Mouse (Mus musculus) neural tube, embryonic 11.5 days (tissue): ENCODE measurements at regions not wholly inside any gene's neighbourhood (a gene's known extent, or its start where the extent isn't known, plus 50 kb on each side); places are given as distances from the start of the nearest gene placed in this dataset.

Source experiments
- ATAC-seq: fragments of 200-750 bp; cut with Nextera tagmentation; 2 replicates; pipeline ENCODE4 v1.8.0; 2017; ENCODE audit warnings: moderate number of reproducible peaks, mild to moderate bottlenecking, moderate TSS enrichment, moderate library complexity; ENCODE audit not compliant: insufficient read depth, low FRiP score, low TSS enrichment
- DNase-seq: peaks from one replicate; pipeline ENCODE4 v3.0.0-alpha.2; 2015; ENCODE audit warnings: low spot score
- H3K27ac ChIP-seq: fragments of 300-500 bp; sonication (generic); 2 replicates; pipeline ENCODE4 v1.5.1; 2014; ENCODE audit warnings: low read depth, mild to moderate bottlenecking, low read length
- H3K27me3 ChIP-seq: fragments of 300-500 bp; sonication (generic); 2 replicates; pipeline ENCODE4 v1.6.1; 2014; ENCODE audit warnings: mild to moderate bottlenecking, low read length, mixed read lengths; ENCODE audit not compliant: control insufficient read depth, insufficient read depth
- H3K36me3 ChIP-seq: fragments of 300-500 bp; sonication (generic); 2 replicates; pipeline ENCODE4 v1.6.1; 2014; ENCODE audit warnings: mild to moderate bottlenecking, low read length, moderate library complexity, mixed read lengths; ENCODE audit not compliant: control insufficient read depth, insufficient read depth
- H3K4me1 ChIP-seq: fragments of 300-500 bp; sonication (generic); 2 replicates; pipeline ENCODE4 v1.6.1; 2014; ENCODE audit warnings: low read length, mixed read lengths; ENCODE audit not compliant: control insufficient read depth, insufficient read depth
- H3K4me2 ChIP-seq: fragments of 300-500 bp; sonication (generic); 2 replicates; pipeline ENCODE4 v1.6.1; 2014; ENCODE audit warnings: low read depth, mild to moderate bottlenecking, moderate library complexity
- H3K4me3 ChIP-seq: fragments of 300-500 bp; sonication (generic); 2 replicates; pipeline ENCODE4 v1.5.1; 2014; ENCODE audit warnings: low read depth, low read length
- H3K9ac ChIP-seq: fragments of 300-500 bp; sonication (generic); 2 replicates; pipeline ENCODE4 v1.6.1; 2014; ENCODE audit warnings: mild to moderate bottlenecking, low read length
- H3K9me3 ChIP-seq: fragments of 300-500 bp; sonication (generic); 2 replicates; pipeline ENCODE4 v1.6.1; 2016; ENCODE audit warnings: low read length; ENCODE audit not compliant: control insufficient read depth
- WGBS: fragments of 180-500 bp; shearing (Covaris S2); extraction: QIAGEN DNeasy Blood & Tissue Kit; methylation state at CpG from one replicate; pipeline ENCODE4 v1.1.7; 2014; 5-methylcytosine and 5-hydroxymethylcytosine counted together

DNA sequence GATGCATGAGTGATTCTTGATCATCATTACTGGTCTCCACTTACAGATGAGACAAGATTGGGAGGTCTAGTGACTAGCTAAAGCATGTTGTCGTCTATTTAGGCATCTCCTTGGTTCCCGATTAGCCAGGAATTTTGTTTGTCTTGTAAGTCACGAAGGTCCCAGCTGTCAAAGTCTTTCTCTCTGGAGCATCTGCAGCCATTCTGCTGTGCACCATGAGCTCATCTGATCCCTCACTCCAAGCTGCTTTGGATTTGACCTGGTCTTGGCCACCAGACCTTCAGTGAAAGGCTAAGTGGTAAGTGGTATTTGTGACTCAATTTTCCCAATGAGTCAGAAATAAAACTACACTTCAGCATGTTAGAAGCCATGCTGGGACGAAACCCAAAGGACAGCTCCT, 53.3 kb upstream of the Creb5 start:
- Histone ChIP-seq H3K4me3 (no peak overlapping the region), H3K4me1 (no peaks in the 10 kb centered on the region), H3K4me2 (no peak overlapping the region), H3K27me3 (no peaks in the 10 kb centered on the region), H3K27ac (no peak overlapping the region), H3K9ac (no peak overlapping the region), H3K9me3 (no peaks in the 10 kb centered on the region), H3K36me3 (no peaks in the 10 kb centered on the region)
- WGBS: 70% methylated on average over 4 of the region's 4 CpGs
- DNase-seq (no peak), ATAC-seq (no peak)

- Histone ChIP-seq H3K27ac (no peak overlapping the region), H3K9ac (no peak overlapping the region), H3K27me3 (no peaks in the 10 kb centered on the region), H3K4me2 (no peak overlapping the region), H3K4me3 (no peak overlapping the region), H3K4me1 (no peaks in the 10 kb centered on the region), H3K9me3 (no peaks in the 10 kb centered on the region), H3K36me3 (no peaks in the 10 kb centered on the region)
- DNase-seq (no peak), ATAC-seq (no peak)
- WGBS: 85% methylated on average over 5 of the region's 5 CpGs
Measured at GRCm38 (mm10) chr6:53232616-53233015, 54.5 kb upstream of the Creb5 start.

GRCm38 (mm10) chr6:53229350-53229749, 57.7 kb upstream of the Creb5 start:
- Histone ChIP-seq H3K4me1 (no peaks in the 10 kb centered on the region), H3K27ac (no peak overlapping the region), H3K4me3 (no peak overlapping the region), H3K9me3 (no peaks in the 10 kb centered on the region), H3K36me3 (no peaks in the 10 kb centered on the region), H3K27me3 (no peaks in the 10 kb centered on the region), H3K9ac (no peak overlapping the region), H3K4me2 (no peak overlapping the region)
- DNase-seq: no peak
- no peak for ATAC-seq
- 44% methylated on average over 6 of the region's 6 CpGs for WGBS

DNA sequence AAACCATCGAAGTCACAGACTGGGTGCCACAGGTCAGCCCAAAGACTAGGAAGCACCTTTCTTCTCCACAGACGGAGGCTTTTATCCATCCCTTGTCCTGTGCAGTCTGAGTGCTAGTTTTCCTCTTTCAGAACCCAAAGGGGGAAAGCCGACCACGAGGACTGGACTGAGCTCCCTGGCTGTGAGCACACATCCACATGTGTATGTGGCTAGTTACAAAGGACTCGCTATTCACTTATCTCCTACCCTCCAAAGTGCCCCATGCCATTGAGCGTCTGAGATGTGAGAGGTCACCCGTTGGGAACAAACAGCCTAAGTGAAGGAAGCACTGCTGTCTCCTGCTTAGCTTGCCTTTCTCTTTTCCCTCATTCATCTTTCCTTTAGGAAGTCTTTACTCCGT, 65.0 kb upstream of the Creb5 start:
- Histone ChIP-seq H3K4me3 (no peak overlapping the region), H3K36me3 (no peaks in the 10 kb centered on the region), H3K27ac (no peak overlapping the region), H3K4me2 (no peak overlapping the region), H3K27me3 (no peaks in the 10 kb centered on the region), H3K4me1 (peaks cover 6% of the 10 kb centered on the region; the same call in 1 of the 2 replicates), H3K9me3 (no peaks in the 10 kb centered on the region), H3K9ac (no peak overlapping the region)
- no peak for DNase-seq
- 70% methylated on average over 8 of the region's 8 CpGs for WGBS
- ATAC-seq: 0 out of 2 replicates have a peak, but pooled peaks have one; percentile 35

DNA sequence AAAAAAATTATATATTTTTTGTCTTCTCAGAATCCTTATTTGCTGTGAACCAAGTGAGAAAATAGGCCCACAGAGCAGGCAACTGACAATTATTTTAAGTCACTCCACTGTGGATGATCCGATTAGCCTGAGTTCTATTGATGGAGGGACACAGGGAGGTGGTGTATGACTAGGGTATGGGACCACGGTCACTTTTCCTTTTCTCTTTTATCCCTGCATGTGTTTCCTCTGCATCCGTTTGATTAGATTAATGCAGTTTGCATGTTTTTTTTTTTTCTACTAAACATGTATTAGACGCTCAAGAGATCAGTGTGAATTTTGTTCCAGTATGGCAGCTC, 65.4 kb upstream of the Creb5 start:
- no peaks in the 10 kb centered on the region for H3K36me3 ChIP-seq
- H3K9ac ChIP-seq: no peak overlapping the region
- no peak overlapping the region for H3K4me3 ChIP-seq
- H3K27ac ChIP-seq: no peak overlapping the region
- H3K4me2 ChIP-seq: no peak overlapping the region
- 51% methylated on average over 4 of the region's 4 CpGs for WGBS
- H3K4me1 ChIP-seq: peaks cover 6% of the 10 kb centered on the region; the same call in 1 of the 2 replicates
- ATAC-seq: no peak
- no peaks in the 10 kb centered on the region for H3K9me3 ChIP-seq
- H3K27me3 ChIP-seq: no peaks in the 10 kb centered on the region
- DNase-seq: no peak

DNA sequence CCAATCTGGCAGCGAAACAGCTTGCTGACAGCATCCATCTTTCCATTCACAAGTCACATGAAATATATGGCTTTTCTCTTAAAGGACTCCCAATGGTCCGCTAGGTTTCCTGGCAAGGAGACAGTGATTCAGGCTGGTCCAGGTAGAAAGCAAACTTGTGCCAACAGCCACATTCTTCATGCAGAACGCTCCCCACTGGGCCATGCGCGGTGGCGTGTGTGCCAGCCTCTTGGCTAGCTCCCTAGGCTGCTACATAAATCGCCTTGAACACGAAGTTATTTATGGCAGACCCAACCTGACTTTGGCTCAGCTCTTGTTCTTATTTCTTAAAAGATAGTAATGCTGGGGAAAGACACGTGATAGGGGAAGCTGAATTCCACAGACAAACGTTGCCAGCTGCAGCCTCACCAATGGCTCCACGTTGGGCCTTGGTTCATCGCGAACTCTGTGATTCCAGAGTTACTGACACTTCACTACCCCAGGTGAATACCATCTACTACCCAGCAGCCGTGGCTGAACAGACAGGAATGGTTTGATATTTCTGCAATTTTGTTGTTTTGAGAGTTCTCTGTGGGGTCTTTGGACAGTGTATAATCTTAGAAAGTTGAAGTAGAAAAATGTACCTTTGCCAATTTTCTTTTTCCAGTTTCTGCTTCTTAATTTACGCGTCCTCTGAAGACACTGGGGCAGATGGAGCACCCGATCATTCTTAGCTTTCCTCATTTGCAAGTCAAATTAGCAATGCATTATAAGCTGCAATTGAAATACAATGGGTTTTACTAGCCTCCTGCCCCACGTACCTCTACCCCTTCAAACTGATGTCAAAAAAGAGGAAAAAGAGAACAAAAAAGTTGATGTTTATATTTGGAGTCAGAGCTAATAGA, 66.0 kb upstream of the Creb5 start:
- Histone ChIP-seq H3K27ac (peak overlapping the region; percentile 60; the same call in 1 of the 2 replicates), H3K4me2 (no peak overlapping the region), H3K9ac (no peak overlapping the region), H3K4me3 (no peak overlapping the region), H3K9me3 (no peaks in the 10 kb centered on the region), H3K4me1 (peaks cover 6% of the 10 kb centered on the region; the same call in 1 of the 2 replicates), H3K36me3 (no peaks in the 10 kb centered on the region), H3K27me3 (no peaks in the 10 kb centered on the region)
- 50% methylated on average over 18 of the region's 18 CpGs for WGBS
- DNase-seq (peak; percentile 27), ATAC-seq (0 out of 2 replicates have a peak, but pooled peaks have one; percentile 60)

DNA sequence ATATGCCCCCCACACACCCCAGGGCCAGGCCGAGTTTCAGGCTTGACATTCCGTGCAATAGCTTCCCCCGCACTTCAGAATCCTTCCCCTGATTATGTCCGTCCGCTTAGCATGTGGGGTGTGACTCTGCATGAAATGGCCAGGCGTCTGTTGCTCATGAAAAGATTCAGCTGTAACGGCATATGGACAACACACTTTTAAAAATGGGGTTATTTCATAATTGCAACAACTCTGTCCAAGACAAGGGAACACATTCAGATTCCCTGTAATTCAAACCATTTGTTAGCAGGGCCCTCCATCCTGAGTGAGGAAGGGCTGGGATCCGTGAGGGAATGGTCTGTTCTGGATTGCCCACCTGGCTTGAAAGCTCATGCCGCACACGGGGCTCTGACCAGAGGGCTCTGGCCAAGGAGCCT, 68.2 kb upstream of the Creb5 start:
- H3K36me3 ChIP-seq: no peaks in the 10 kb centered on the region
- no peak for DNase-seq
- WGBS: 69% methylated on average over 10 of the region's 10 CpGs

GRCm38 (mm10) chr6:53217234-53218015, 69.6 kb upstream of the Creb5 start:
- Histone ChIP-seq H3K9me3 (no peaks in the 10 kb centered on the region), H3K4me1 (peaks cover 6% of the 10 kb centered on the region; the same call in 1 of the 2 replicates), H3K36me3 (no peaks in the 10 kb centered on the region), H3K4me3 (no peak overlapping the region), H3K4me2 (no peak overlapping the region), H3K9ac (no peak overlapping the region), H3K27me3 (no peaks in the 10 kb centered on the region), H3K27ac (no peak overlapping the region)
- DNase-seq (peak; percentile 62), ATAC-seq (no peak)
- 63% methylated on average over 10 of the region's 10 CpGs for WGBS

More for the DNA sequence above, 68.2 kb upstream of the Creb5 start:
- Histone ChIP-seq H3K27ac (no peak overlapping the region), H3K4me1 (peaks cover 6% of the 10 kb centered on the region; the same call in 1 of the 2 replicates), H3K4me2 (no peak overlapping the region), H3K27me3 (no peaks in the 10 kb centered on the region), H3K9me3 (no peaks in the 10 kb centered on the region), H3K9ac (no peak overlapping the region), H3K4me3 (no peak overlapping the region)
- no peak for ATAC-seq
